Mouse (Mus musculus) gastrocnemius, postnatal 14 days (tissue): ENCODE measurements around the gene Tmem198b. TPM values are rescaled to one million over a fixed set of nuclear protein-coding genes. Genes with fewer than 3 reads are reported as not detected.
"Not testable (repeated sequence)": the region's sequence is repeated elsewhere in the genome, so short reads cannot be mapped to it uniquely, and the experiment has no call there.

Experiments used
- DNase-seq: peaks from one replicate; pipeline ENCODE4 v3.0.0; 2021; ENCODE audit warnings: mixed read lengths
- intact Hi-C: fragments of 180-260 bp; cut with DNase I; formaldehyde crosslinking; loops from one replicate; pipeline ENCODE4 v1.15.1; 2025; ENCODE audit warnings: low total_unique reads
- long read RNA-seq, 2 experiments: library from polyadenylated mRNA; stranded (forward); transcript quantifications; one replicate each; pipeline ENCODE4 v2.0.0; 2021
- total RNA-seq, 2 experiments: library from RNA; stranded (reverse); gene quantifications; 2 replicates each; pipeline ENCODE4 v1.2.3; 2021

Tmem198b gene
- 1 to 10 TPM; 6.4 to 7.4 TPM for total RNA-seq
- long read RNA-seq, experiment 1, partial matches to known transcripts: 0 of 1 reads
- long read RNA-seq, experiment 1, other reads (novel, unspliced or antisense): 0 of 1 reads
- long read RNA-seq, experiment 2, partial matches to known transcripts: 1 of 2 reads
- long read RNA-seq, experiment 2, other reads (novel, unspliced or antisense): 0 of 2 reads

DNA sequence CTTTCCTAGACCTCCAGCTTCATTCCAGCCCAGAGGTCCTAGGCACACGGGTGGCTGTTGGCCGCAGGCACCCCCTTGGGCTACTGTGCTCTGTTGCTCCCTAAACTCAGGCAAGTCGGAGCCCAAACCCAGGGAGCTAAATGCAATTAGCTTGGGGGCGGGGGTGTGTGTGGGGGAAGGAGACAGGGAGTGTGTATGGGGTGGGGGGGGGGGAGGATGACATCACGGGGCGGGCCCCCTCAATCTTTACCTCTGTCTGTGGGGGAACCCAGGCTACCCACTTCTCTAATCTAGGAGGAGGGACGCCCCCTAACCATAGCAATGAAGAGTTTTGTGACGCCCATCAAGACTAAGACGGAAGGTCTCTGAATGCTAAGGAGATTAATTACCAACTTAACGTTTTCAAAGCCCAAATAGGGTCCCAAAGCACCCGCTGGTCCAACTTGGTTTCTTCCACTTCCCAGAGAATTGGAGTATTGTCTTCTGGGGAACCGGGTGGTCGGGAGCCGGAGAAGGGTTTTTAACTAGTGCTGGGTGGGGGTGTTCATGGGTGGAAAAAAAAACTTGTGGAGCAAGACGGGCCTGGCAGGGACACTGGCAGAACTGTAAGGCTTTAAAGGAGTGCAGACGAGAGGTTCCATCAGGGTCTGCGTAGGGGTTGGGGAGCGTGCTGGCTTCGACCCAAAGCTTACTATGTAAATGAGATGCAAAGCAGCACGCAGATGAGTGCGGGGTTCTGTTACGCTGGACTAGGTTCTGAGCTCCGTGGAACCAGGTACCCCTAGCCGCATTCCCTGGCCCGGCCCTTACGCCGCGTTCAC lies at the start of gene Tmem198b:
Gene Tmem198b (minus strand): TSS at position 100 of the 821 bp plus-strand sequence.
- intact Hi-C loops: loop anchor here (10.0 kb wide), 1 partner anchor 60 kb away; the partner anchor contains the start of genes Dgka and Pym1
- peak; percentile 54 for DNase-seq

DNA sequence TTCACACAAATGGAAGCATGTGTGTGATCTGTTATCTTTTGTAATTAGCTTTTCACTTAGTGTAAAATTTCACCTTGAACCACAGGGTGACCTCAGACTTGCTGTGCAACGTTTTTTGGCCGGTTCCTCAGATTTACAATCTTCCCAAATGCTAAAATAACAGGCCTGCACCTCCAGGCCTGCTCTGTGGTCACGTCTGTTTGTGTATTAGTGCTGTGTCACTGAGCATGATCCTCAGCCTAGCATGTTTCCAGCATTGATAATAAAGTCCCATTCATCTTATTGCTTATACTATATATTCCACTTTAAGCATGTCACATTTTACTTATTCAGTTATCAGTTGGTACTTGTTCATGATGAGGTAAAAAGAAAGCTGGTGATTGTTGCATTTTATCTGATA lies 46.2 kb upstream of the Tmem198b start:
- DNase-seq: no peak
- intact Hi-C loops: no loop called here

- intact Hi-C loops: loop anchor here (5.0 to 10.0 kb wide), 2 partner anchors 44 to 106 kb away; partner anchors contain the start of gene Gdf11
- DNase-seq: no peak
These were observed 44.3 kb upstream of the Tmem198b start for GRCm38 (mm10) chr10:128848426-128848825.

DNA sequence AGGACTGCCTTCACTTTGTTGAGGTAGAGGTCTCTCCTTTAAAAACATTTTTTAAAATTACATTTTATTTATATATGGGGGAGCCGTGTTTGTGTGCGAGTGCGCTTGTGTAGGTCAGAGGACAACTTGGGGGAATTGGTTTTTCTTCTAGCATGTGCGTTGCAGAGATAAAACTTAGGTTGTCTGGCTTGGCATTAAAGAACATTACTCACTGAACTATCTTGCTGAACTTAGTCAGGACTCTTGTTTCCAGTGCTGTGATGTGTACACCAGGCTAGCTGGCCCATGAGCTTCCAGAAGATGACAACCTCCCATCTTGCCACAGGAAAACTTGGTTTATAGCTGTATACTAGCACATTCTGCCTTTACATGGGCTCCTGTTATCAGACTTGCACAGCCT lies 42.5 kb upstream of the Tmem198b start:
- intact Hi-C loops: loop anchor here (5.0 to 10.0 kb wide), 2 partner anchors 46 to 108 kb away; partner anchors contain the start of gene Gdf11

GRCm38 (mm10) chr10:128845516-128845915 lies 41.3 kb upstream of the Tmem198b start:
- intact Hi-C loops: loop anchor here (5.0 to 10.0 kb wide), 2 partner anchors 47 to 109 kb away; partner anchors contain the start of gene Gdf11
- DNase-seq: no peak

More for the DNA sequence above, 42.5 kb upstream of the Tmem198b start:
- no peak for DNase-seq

DNA sequence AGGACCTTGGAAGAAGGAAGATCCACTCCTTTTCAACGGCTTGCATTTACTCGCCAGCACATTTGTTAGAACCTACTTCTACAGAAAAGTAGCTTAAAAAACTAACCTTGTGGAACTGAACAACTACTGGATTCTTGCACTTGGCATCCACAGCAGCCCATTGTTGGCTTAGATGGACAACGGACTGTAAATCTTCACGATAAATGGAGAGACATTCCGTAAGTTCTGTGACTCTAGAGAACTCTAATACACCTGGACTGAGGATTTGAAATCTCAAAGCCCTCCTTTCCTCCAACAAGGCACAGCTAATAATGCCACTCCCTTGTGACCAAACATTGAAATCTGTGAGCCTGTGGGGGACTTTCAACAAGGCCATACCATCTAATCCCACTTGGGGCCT lies 39.1 kb upstream of the Tmem198b start:
- no peak for DNase-seq
- intact Hi-C loops: loop anchor here (10.0 kb wide), 1 partner anchor 112 kb away; no protein-coding TSS in a partner anchor

GRCm38 (mm10) chr10:128840612-128841011 lies 36.4 kb upstream of the Tmem198b start:
- intact Hi-C loops: loop anchor here (10.0 kb wide), 1 partner anchor 114 kb away; no protein-coding TSS in a partner anchor
- no peak for DNase-seq

GRCm38 (mm10) chr10:128839434-128839833 lies 35.3 kb upstream of the Tmem198b start:
- no peak for DNase-seq
- intact Hi-C loops: no loop called here

- intact Hi-C loops: no loop called here
- no peak for DNase-seq
These were observed 33.2 kb upstream of the Tmem198b start for GRCm38 (mm10) chr10:128837400-128837799.

- intact Hi-C loops: no loop called here
These were observed 19.7 kb upstream of the Tmem198b start for GRCm38 (mm10) chr10:128823821-128824220.

DNA sequence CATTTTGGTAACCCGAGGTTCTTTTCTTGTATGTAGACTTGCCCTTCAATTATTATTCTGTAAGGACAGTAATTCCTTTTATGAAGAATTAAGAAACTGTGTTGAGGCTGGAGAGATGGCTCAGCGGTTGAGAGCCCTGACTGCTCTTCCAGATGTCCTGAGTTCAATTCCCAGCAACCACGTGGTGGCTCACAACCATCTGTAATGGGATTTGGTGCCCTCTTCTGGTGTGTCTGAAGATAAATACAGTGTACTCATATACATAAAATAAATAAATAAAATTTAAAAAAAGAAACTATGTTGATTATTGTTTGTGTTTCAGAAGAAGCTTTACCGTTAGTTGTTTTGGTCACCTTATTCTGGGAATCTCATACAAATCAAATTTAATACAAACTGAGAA lies 18.9 kb upstream of the Tmem198b start:
- intact Hi-C loops, DNase-seq: not testable (repeated sequence)

More at GRCm38 (mm10) chr10:128823821-128824220, 19.7 kb upstream of the Tmem198b start:
- DNase-seq: no peak

DNA sequence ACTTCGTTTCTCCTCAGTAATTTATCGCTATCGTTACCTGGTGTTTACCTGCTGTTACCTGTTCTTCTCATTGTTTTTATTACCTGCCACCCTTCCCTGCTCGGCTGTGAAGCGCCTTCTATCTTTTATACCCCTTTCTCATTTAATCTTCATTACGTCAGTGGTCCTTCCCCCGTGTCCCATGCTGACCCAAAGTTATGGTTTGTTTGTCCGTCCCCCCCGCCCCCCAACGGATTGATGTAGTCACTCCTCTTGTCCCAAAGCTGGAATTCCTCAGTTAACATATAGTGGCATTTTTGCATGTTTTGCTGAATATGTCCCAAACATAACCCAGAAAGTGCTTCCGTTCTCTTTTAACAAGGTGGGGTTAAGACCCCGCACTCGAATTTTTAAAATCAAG lies 18.0 kb upstream of the Tmem198b start:
- DNase-seq: no peak
- intact Hi-C loops: no loop called here

GRCm38 (mm10) chr10:128821358-128822056 lies 17.3 kb upstream of the Tmem198b start, which contains the start of gene Ormdl2:
Gene Ormdl2, minus strand, starts transcription at chr10:128821645.
- DNase-seq: peak; percentile 97
- intact Hi-C loops: no loop called here

DNA sequence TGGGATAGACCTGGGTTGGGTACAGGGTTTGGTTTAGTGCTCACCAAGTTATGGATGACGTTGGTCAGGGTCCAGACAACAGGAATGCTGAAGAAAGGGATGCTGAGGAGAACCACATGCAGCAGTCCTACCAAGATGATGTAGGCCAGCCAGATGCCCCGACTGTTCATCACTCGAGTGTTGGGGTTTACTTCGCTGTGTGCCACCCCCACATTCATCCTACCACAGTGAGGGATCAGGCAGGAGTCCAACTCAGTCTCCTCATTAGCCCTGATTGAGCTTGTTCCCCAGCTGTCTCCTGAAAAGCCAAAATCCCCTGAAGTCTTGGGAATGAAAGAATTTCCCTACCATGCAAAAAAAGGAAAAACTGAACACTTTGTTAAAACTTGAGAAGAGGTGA lies 16.0 kb upstream of the Tmem198b start:
- no peak for DNase-seq
- intact Hi-C loops: no loop called here

- intact Hi-C loops: no loop called here
- DNase-seq: no peak
These were observed 12.9 kb upstream of the Tmem198b start, which contains the start of gene Sarnp for GRCm38 (mm10) chr10:128817033-128817432. Gene Sarnp, plus strand, starts transcription at chr10:128817333.

GRCm38 (mm10) chr10:128807018-128807417 lies 2.8 kb upstream of the Tmem198b start:
- DNase-seq: no peak
- intact Hi-C loops: loop anchor here (10.0 kb wide), 1 partner anchor 62 kb away; the partner anchor contains the start of genes Dgka and Pym1

- intact Hi-C loops: loop anchor here (10.0 kb wide), 1 partner anchor 61 kb away; the partner anchor contains the start of genes Dgka and Pym1
- DNase-seq: no peak
These were observed 1.9 kb upstream of the Tmem198b start for GRCm38 (mm10) chr10:128806086-128806485.

DNA sequence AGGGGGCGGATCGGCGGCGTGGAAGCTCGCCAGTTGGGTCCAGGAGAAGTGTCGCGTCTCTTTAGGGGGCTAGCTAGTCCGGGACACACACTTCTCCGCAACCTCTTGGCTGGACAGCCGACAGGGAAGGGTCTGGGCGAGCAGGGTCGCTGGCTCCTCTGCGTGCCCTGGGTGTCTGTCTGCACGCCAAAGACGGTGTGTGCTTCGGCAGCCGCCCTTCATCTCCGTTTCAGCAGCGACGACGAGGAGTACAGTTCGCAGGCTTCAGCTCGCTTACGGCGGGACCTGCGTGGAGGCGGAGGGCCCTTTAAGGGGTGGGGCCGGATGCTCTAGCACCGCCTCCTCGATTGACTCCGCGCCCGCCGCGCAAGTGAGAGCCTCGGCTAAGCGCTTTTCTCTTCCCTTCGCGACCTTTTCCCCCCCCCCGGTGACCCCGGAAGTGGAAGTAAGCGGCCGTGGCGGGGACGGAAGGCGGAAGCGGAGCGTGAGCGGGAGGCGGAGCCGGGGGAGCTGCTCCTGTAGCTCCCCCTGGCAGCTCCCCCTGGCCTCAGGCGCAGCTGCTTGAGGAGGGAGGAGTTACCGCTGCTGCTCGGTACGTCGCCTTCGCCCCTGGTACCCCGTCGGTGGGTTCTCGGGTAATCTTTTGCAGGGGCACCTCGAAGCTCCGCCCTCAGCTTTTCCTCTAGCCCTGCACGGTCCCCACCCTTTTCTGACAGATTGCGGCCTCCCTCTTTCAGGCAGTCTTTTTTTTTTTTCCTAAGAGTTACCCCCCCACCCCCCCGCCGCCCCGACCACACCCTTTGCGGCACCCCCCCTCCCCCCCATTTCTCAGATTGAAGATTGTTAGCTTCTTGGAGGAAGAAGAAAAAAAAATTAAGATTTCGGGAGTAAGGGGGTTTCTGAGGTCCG lies 1.2 kb upstream of the Tmem198b start:
- DNase-seq: peak; percentile 98
- intact Hi-C loops: loop anchor here (10.0 kb wide), 1 partner anchor 61 kb away; the partner anchor contains the start of genes Dgka and Pym1
